Mouse (Mus musculus): ENCODE results near the gene Tiam1.

The Tiam1 gene

DNA sequence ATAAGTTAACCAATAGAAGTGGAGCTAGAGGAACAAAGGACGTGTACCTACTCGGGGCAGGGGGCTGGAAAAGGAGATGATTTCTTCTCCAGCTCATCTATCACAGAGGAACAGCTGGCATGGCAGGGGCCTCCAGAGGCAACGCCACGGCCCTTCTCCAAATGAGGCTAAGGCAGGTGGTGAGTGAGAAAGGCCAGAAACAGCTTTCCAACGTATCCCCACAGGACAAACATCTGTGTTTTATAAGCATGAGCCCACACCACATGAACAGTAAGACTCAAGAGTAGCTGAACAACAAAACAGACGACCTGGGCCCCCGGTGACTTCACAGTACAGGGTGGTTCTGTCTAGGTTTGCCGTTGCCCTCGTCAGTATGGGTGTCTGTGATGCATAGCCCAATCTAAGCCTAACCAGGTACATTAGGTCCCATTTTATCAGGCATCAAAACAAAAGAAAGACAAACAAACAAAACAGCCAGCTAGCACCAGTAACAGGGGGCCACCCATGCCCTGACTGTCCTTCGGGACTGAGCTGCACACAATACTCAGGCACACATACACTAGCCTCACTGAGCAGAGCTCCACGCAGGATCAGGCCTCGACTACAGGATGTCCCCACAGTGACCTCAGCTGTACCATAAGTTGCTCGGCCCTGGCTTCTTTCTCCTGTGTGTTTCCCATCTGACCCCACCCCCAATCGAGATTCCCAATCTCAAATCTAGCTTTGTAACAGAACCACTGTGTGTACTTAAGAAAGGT is 260.9 kb downstream of the Tiam1 start:
- no peak for DNase-seq (ENCODE audit: low read depth)

DNA sequence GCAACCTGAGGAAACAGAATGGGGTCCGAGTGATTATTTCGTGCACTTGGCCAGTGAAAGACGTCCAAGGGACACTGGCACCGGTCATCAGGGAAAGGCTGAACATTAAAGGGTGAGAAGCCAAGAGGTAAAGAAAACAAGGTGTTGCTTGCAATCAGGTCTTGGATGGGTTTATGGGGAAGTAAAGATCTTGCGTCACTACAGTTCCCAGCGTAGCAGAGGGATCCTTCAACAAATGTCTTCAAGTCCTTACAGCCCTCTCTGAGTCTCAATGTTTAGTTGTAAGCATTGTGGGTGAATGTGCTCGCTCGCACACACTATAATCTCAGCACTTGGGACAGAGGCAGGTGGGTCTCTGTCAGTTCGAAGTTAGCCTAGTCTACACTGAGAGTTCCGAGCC is 266.4 kb downstream of the Tiam1 start:
- no peak for DNase-seq (ENCODE audit: low read depth)

DNA sequence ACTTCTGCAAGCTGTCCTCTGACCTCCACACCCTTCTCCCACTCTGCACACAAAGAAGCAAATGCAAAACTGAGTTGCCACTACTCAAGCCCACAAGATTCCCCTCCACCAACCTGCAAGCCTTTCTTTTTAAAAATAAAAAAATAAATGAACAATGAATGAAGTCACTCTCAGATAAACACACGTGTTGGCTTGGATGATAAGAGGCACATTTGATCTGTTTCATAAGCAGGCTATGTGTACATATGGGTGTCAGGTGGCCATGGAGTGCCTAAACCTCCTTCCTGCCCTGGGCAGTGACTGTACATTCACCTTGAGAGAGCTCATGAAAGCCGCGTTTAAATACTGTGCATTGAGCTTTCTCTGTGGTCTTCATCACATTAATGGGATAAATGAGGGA is 267.5 kb downstream of the Tiam1 start:
- no peak for DNase-seq (ENCODE audit: low read depth)

DNA sequence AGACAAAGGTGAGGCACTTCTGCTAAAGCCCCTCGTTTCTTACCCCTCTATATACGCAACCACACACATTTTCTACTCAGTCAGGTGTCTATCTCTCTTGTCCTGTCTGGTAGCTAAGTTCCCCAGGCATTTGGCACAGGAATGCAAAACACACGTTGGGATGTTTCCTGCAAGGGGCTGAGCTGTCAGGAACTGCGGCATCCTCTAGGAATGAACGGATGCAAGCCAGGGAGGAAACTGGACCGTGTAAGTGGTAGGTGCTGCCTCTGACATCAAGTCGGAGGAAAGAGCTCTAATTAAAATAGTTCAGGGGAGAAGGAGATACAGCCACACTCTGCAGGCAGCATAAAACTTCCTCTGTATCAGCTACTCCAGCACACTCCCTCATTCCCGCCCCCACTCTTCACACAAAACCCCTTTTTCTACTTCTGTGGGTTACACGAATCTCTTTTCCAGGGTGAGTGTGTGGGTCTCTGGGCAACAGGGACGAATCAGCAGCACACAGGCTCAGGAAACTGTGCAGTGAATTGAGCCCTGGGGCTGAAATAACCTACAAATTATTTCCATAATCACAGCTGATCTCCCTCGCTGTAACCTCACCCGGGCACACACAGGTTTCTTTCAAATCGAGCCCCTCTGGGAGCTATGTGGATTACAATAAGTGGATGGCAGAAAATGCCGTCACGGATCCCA is 269.4 kb downstream of the Tiam1 start:
- no peak for DNase-seq (ENCODE audit: low read depth)

DNA sequence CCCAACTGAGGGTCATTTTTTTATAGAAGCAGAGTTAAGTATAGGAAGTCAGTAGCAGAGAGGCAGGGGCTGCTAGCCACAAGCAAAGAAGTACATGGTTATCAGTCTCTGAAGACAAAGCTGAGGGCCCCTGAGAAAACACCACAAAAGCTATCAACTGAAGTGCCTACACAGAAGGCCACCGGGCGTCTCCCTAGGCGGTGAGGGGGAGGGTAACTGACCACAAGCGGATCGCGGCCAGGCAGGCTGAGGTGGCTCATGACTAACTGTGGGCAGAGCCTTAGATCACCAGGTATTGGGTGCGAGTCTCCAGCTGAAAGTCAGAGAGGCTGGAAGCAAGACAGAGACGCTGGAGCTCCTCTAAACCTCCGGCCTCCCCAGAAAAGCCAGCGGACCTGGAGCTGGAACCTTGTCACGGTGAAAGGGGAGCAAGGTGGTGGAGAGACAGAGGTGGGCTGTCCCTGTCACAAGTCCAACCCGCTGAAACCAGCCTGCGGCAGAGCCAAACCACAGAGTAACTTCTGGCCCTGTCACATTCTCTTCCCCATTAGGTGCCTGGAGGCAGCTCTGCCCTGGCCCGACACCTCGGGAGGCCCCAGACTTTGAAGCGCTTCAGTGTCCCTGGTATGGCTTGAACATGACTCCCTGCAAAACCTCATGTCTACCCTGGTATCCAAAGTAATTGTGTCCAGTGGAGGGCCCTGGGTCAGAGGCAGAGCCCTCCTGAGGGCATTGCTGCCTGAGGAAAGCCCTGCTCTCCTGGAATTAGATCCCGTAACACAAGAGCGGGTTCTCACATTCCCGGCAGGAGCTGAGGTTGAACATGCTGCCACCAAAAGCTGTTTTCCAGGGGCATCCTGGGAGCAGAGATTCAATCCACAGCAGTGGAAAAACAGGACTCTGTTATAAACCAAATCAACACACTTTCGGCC is 271.3 kb downstream of the Tiam1 start:
- no peak for DNase-seq (ENCODE audit: low read depth)

DNA sequence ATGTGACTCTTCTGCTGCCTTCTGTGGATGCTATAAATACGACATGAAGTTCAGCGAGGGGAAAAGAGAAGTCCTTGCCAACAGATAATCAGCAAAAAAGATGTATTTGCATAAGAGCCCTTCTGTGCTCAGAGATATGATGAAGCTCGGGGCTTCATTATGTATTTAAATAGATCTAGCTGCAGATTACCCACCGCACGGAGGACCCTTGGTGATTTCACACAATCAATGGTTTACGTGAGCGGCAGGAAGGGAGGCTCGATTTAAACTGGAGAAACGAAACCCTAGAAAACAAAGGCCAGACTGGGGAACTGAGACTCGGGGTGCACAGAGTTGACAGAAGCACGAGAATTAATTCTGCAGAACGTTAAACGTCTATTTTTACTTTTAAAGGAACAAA is 272.2 kb downstream of the Tiam1 start:
- no peak for DNase-seq (ENCODE audit: low read depth)

DNA sequence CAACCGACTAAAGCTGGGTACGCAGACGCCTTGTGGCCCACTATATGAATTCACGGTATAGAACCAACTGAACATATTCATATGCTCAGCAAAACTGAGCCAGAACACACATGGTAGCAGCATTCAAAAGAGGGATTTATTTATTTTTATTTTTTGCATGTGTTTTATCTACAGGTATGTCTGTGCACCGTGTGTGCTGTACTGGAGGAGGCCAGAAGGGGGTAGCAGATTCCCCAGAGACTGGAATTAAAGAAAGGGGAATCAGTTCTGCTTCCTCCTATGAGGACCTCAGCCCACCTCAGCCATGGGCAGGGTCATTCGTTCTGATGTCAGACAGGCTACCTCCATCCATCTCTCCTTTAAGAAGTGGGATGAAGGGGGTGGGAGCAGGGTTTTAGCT is 273.5 kb downstream of the Tiam1 start:
- DNase-seq (ENCODE audit: low read depth), result no peak

DNA sequence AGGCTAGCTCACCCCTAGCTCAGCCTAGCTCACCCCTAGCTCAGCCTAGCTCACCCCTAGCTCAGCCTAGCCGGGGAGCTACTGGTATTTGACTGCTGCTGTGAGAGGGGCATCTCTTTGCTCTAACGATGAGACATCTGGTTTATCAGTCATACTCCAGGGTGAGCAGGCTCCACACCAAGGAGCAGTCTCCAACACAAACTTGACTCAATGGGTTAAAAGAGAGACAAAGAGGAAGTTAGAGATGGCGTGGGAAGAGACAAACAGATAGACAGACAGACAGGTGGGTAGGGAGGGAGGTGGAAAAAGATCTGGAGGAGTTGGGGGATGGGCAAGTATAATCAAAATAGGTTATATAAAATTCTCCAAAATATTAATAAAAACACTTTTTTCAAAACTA is 275.1 kb downstream of the Tiam1 start:
- no peak for DNase-seq (ENCODE audit: low read depth)

DNA sequence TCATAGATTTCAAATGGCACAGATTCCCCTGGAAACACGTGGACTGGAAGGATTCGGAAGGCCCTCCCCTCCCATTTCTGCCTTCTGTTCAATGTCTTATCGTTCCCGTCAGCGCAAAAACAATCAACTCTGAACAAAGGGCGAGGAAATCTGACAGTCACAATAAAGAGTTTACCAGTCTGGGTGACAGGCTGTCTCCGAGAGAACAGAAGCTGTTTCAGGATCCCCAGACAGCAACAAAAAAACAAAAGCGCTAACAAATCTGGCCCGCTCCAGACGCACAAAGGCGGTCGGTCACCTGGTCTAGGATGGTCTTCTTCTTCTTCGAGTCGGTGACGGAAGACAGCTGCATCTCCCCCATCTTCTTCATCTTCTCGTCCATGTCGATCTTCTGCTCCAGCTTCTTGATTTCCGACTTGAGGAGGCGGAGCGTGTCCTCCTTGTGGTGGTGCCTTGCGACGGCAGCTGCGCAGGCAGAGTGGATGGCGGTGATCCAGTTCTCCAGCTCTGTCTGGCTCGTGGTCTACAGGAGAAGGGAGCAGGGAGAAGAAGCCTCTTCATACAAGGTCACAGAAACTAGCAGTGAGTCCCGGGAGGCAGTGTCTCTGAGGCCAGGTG is 276.2 kb downstream of the Tiam1 start:
- DNase-seq (ENCODE audit: low read depth), result no peak

DNA sequence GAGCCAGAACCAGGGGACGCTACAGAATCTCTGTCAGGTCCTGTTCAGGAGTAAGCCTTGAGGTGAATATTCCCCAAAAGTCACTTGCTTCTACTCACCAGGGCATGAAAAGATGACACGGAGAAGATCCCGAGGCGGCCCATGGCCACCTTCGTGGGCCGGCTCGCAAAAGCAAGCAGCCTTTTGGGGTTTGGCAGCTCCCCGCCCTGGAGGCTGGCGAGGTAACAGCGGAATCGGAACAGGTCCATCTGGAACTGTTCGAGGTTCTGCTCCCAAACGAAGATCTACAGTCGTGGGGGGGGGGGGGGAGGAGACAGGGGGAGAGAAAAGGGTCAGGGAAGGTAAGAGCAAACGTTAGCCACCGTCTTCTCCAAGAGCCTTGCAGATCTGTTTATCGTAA is 278.4 kb downstream of the Tiam1 start:
- no peak for DNase-seq (ENCODE audit: low read depth)

DNA sequence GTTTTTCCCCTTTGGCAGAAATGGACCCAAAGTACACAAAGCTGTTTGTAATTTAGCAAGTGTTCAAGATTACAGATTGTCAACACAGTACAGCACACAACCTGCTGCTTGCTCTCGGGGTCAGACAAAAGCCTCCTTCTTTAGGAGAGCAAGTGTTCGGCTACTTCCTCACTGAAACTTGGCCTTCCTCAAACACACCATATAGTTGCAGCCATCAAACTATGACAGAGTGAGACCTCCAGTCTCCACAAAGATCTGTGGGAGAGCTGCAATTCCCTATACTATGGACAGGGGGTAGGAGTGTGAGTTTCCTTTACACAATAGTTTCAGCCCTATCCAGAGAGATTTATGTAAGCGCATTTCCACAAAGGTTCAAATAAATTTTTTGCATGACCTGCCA is 278.9 kb downstream of the Tiam1 start:
- no peak for DNase-seq (ENCODE audit: low read depth)

DNA sequence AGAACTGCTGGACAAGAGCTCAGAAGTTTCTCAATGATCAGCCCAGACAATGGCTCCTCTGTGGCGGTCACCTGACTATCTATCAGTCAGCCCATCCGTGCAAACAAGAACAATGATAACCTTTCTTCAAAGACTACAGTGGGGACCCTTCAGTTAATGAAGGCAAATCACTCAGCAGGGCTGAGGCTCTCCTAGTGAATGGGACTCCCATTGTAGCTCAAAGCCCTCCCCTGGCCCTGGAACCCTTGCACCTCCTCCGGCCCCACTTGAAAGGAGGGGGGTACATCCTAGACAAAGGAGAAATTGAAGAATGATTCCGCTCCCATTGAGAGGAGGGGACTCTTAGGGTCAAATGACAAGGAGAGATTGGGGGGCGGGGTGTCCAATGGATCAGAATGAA is 280.3 kb downstream of the Tiam1 start:
- DNase-seq (ENCODE audit: low read depth), result no peak

DNA sequence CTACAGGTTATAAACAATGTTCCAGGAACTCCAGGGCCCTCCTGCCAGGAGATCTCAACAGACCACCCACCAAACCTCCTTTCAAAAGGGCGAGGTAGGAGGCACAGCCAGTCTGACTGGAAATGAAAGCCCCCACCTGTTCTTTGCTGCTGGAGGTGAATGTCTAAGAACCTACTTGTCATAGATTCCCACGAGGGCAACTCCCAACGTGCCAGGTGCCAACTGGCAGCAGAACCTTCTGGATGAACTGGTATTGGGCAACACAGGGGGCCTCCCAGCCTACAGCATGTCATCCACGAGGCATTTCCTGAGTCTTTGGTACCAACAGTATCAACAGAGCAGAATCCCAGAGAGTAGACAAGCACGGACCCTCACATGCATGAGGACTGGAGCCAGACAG is 282.0 kb downstream of the Tiam1 start:
- DNase-seq (ENCODE audit: low read depth), result no peak

DNA sequence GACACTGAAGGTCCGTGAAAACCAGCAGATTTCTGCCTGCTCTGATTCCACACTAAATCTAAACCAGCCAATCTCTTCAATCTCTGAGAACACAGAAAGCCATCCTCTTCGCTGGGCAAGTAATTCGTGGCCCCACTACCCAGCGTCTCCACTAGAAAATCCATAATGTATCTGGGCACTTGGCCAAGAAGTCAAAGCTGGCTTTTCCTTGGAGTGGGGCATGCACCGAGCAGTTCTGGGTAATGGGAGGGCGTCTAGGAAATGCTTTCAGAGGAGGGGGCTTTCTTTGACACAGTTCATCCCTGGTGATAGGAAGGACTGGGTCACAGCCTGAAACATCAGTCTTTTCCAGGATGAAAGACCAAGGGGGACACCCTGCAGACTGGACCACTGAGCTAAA is 282.9 kb downstream of the Tiam1 start:
- DNase-seq (ENCODE audit: low read depth), result no peak

DNA sequence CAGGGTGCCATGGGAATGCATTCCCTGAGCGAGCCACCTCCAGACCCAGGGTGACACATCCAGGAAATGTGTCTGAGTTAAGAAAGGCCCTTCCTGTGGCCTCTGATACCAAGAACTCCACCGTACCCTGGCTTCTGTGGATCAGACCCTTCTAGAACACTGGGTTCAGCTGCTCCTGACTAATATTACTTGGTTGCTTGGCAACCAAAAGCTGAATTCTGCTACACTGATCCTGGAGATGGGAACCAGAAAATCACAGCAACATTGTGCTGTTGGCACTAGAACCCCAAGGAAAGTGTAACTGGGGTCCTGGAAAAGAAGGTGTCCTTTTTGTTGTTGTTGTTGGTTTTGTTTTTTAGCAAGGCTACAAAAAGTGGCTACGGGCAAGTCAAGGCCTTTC is 285.9 kb downstream of the Tiam1 start:
- no peak for DNase-seq (ENCODE audit: low read depth)

DNA sequence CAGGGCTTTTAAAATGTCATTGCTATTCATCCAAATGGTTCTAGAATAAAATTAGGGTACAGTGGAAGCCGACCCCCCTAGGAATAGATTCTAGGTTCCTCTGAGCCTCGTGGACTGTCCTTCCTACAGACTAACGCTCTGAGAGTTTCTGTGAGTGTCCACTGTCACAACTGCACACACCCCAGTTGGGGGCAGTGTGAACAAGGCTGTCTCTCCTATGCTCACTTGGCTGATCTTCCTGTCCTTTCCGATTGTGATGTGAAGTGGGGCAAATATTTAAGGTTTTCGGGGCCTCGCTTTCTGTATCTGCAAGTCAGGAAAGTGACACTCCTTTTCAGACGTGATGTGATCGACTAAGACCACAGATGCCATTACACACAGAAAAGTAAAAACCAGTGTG is 288.8 kb downstream of the Tiam1 start:
- DNase-seq (ENCODE audit: low read depth), result no peak

DNA sequence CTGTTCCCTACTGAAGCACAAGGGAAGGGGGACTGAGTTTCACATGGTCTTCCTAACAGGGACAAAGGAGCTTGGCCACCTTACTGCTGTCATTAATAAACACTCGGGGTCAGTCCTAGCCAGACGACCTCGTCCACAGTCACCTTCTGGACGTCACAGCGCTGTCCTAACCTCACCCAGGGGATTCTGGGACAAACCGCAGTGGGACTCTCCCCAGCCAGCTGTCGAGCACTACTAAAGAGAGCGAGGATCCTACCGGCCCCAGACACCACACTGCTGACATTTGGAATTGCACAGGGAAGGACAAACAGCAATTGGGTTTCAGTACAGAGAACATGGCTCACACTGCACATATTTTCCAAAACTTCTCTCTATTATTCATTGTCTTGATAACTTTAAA is 292.2 kb downstream of the Tiam1 start:
- no peak for DNase-seq (ENCODE audit: low read depth)

DNA sequence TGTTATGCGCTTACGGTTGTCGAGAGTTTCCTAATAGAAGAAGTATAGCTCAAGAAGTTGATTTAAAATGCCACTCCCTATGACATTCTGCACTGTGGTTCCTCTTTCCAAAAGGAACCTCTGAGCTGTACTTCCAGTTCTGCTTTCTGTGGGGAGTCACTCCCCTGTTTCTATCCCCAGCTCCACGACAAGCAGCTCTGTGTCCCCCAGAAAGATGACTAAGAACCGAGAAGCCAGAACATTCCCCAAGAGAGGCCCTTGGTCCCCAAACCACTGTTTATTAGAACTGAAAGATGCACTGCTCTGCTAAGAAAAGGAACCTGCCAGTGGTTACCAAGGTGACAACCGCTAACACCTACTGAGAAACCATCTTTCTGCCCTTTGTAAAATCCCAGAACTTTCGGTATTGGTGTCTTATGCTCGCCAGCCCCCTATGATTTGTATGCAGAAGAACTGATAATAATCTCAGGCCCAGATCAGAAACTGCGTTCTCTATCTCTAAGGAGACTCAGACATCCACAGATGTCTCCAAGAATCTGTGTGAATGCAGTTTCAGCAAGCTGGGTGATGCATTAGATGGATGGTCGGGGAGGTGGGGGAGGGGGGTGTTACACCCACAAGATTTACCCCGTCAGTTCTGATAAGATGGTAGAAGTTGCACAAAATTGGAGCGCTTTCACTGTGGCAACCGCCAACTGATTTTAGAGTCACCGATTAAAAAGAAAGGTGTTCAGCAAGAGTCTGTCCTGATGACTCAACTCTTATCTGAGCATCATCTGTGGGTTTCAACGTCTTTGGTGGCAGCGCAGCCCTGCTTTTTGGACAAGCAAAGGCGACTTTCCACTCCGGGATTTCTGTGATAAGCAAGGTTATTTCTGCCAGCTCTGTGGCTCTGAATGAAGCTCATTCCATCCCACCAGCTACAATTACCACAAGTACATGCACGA is 294.6 kb downstream of the Tiam1 start:
- peak; percentile 82 for DNase-seq (ENCODE audit: low read depth)

DNA sequence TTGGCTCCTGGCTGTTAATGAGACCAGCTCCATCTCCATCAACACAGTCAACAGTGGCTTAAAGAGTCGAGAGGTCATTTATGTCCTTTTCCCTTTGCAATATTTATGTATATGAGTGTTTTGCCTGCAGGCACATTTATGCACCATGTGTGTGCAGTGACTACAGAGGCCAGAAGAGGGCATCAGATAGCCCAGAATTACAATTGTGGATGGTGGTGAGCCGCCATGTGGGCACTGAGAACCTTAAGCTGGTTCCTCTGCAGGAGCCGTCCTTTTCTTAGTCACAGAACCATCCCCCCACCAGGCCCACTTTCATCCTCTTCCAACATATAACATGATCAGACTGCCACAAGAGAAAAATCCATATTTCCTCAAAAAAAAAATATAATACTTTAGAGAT is 295.4 kb downstream of the Tiam1 start:
- peak; percentile 39 for DNase-seq (ENCODE audit: low read depth)

DNA sequence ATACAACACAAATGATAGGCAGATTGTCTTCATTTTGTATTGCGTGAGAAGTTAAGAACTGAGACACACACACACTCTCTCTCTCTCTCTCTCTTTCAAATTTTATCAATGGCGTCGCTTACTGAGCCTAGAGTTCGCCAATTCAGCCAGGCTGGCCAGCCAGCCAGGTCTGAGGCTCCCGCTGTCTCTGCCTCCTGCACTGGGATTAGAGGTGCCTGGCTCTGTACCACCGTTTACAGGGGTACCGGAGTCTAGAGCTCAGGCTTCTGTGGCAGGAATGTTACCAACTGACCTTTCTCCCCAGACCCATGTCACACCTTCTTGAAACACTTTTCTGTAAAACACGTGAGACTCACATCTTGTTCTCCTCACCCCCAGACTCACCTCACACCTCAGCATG is 298.1 kb downstream of the Tiam1 start:
- no peak for DNase-seq (ENCODE audit: low read depth)

DNA sequence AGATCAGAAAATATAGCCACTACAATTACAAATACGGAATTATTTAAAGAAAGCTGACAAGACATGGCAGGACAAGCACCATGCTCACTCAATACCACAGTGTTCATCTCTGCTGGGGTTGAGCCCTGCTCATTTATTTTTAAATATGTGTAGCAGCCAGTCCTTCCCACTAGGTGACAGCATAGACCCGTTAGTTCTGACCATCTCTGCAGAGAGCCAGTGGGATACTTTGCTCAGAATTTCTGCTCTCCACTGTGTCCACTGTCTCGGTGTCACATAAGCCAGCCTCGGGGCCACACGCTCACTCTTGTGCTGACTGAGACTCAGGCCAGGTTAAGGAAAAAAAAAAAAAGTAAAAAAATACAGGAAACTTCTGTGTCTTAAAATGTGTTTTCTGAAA is 299.0 kb downstream of the Tiam1 start:
- DNase-seq (ENCODE audit: low read depth), result peak; percentile 66
